Mouse (Mus musculus) layer of hippocampus, adult 2 months (tissue): ENCODE results near the gene Ttll12. TPM values are rescaled to one million over a fixed set of nuclear protein-coding genes. Genes with fewer than 3 reads are reported as not detected.
A peak's percentile ranks its signal among the peaks of the same experiment; 100 is the strongest.

Experiments used
- DNase-seq, 2 experiments: peaks; one replicate each; pipeline ENCODE4 v3.0.0; 2022; ENCODE audit warnings: low spot score in 2 of 2
- H3K27ac ChIP-seq: fragments of 200-600 bp; 2 replicates; pipeline ENCODE4 v1.8.1; 2022
- H3K4me3 ChIP-seq: fragments of 200-600 bp; 2 replicates; pipeline ENCODE4 v1.8.1; 2022; ENCODE audit warnings: mild to moderate bottlenecking
- CTCF ChIP-seq: fragments of 200-600 bp; conservative IDR thresholded peaks from 2 replicates; pipeline ENCODE4 v1.8.1; 2022; ENCODE audit warnings: antibody characterized with exemption, mild to moderate bottlenecking, moderate library complexity
- total RNA-seq, 2 experiments: library from RNA; stranded (reverse); gene quantifications; 2 replicates each; pipeline ENCODE4 v1.2.3; 2021

The Ttll12 gene
- total RNA-seq, 2 experiments from 2014 or later, result 10.3 to 11.2 TPM

DNA sequence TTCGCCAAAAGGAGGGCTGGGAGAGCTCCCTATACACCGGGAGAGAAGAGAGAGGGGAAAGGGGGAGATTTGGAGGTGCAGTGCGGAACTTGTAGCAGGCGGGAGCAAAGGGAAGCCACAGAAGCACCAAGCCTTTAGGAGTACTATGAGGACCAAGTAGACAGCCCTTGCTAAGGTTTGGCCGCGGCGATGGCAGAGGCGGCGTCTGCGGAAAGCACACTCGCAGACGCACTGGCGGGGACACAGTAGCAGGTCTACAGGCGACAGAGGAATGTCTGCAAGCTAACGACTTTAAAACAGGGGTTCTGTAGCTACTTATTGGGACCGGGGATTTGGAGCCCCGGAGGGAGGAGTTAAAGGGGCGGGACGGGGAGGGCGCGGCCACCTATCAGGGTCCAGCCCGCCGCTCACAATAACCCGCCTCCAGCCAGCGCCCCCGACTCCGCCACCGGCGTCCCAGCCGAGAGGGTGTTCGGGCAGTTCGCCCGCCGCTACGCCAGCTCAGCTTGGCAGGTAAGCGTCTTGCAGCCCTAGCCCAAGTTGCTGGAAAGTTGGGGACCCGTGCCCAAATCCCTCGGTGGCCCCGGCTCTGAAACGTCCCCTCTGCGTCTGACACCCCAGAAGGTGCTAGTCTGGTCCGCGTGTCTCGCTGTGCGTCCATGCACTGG, 68.4 kb downstream of the Ttll12 start, which contains the start of gene Bik:
Gene Bik (plus strand): TSS at position 439 of the 668 bp plus-strand sequence.
- Histone ChIP-seq H3K27ac (no peak within 1 kb of the TSS), H3K4me3 (peak within 1 kb of the TSS; percentile 47)
- TF ChIP-seq CTCF, result no peak
- DNase-seq, result no peak

Other genes starting within 250 kb of the Ttll12 start
- 10 to 100 TPM; 17.3 to 17.5 TPM for gene Arfgap3, start 244.9 kb downstream of the Ttll12 start, total RNA-seq
- 100 to 1,000 TPM in 1 of 2 experiments, 10 to 100 TPM in 1; 99.7 to 104 TPM for gene Pacsin2, start 130.6 kb downstream of the Ttll12 start, total RNA-seq
- gene Ttll1, start 84.3 kb downstream of the Ttll12 start, total RNA-seq, result 10 to 100 TPM; 34.5 to 36.6 TPM
- not detected for gene Bik, start 68.3 kb downstream of the Ttll12 start, total RNA-seq
- 1 to 10 TPM; 5.4 to 6.1 TPM for gene Tspo, start 31.6 kb downstream of the Ttll12 start, total RNA-seq
- gene Mcat, start 31.4 kb downstream of the Ttll12 start, total RNA-seq, result 10 to 100 TPM; 24.2 to 28.7 TPM
- 10 to 100 TPM; 20.4 to 20.9 TPM for gene Scube1, start 129.9 kb upstream of the Ttll12 start, total RNA-seq
- 100 to 1,000 TPM; 164 to 170 TPM for gene Mpped1, start 184.3 kb upstream of the Ttll12 start, total RNA-seq